Mouse (Mus musculus) olfactory bulb, adult 2 months (tissue): Measurements from ENCODE around the gene Fam120a. TPM values are rescaled to one million over a fixed set of nuclear protein-coding genes. Genes with fewer than 3 reads are reported as not detected.

ENCODE experiments used
- H3K27ac ChIP-seq: fragments of 200-500 bp; 2 replicates; pipeline ENCODE4 v1.5.1; 2012; ENCODE audit warnings: low read depth, low read length; ENCODE audit not compliant: insufficient read depth
- H3K4me1 ChIP-seq: fragments of 200-500 bp; 2 replicates; pipeline ENCODE4 v1.6.1; 2012; ENCODE audit warnings: low read length; ENCODE audit not compliant: control insufficient read depth, insufficient read depth
- H3K4me3 ChIP-seq: fragments of 200-500 bp; 2 replicates; pipeline ENCODE4 v1.5.1; 2012; ENCODE audit warnings: mild to moderate bottlenecking, low read depth, low read length, moderate library complexity; ENCODE audit not compliant: insufficient read depth
- CTCF ChIP-seq: fragments of 200-500 bp; IDR thresholded peaks from 2 replicates; pipeline ENCODE4 v1.5.1; 2012; ENCODE audit warnings: low read depth, mild to moderate bottlenecking, low read length, moderate library complexity; ENCODE audit not compliant: insufficient read depth
- POLR2A ChIP-seq: fragments of 200-500 bp; IDR thresholded peaks from 2 replicates; pipeline ENCODE4 v1.6.1; 2012; ENCODE audit warnings: mild to moderate bottlenecking, low read depth, low read length, moderate library complexity; ENCODE audit not compliant: insufficient read depth
- WGBS: fragments of 180-500 bp; shearing (Covaris S2); methylation state at CpG from one replicate; pipeline ENCODE4 v1.1.7; 2018; 5-methylcytosine and 5-hydroxymethylcytosine counted together
- polyA plus RNA-seq: library from polyadenylated mRNA; stranded (reverse); fragments of >200 nt; gene quantifications from 2 replicates; pipeline ENCODE4 v1.2.4, GENCODE M21; 2012; ENCODE audit warnings: low replicate concordance; ENCODE audit not compliant: missing spikeins, insufficient read depth, insufficient read length

The Fam120a gene
- polyA plus RNA-seq, 1 experiment, result 79.3 TPM

- H3K4me1 ChIP-seq, result peaks cover 18% of the 10 kb centered on the region
Observed at GRCm38 (mm10) chr13:48830528-48831250, 137.1 kb downstream of the Fam120a start.

GRCm38 (mm10) chr13:48829780-48830179 lies 138.0 kb downstream of the Fam120a start:
- TF ChIP-seq POLR2A (no peak), CTCF (no peak)

More at GRCm38 (mm10) chr13:48830528-48831250, 137.1 kb downstream of the Fam120a start:
- H3K4me3 ChIP-seq, result no peak overlapping the region
- 48% methylated on average over 14 of the region's 14 CpGs for WGBS
- TF ChIP-seq POLR2A (no peak), CTCF (no peak)
- no peak overlapping the region for H3K27ac ChIP-seq

More at GRCm38 (mm10) chr13:48829780-48830179, 138.0 kb downstream of the Fam120a start:
- Histone ChIP-seq H3K4me3 (no peak overlapping the region), H3K4me1 (peaks cover 10% of the 10 kb centered on the region; the same call in 1 of the 2 replicates), H3K27ac (no peak overlapping the region)
- WGBS, result 87% methylated on average over 4 of the region's 4 CpGs

Other genes starting within 250 kb of the Fam120a start
- 83.3 TPM in 1 of 2 replicates, not detected in the other for gene Phf2, start 96.9 kb downstream of the Fam120a start, polyA plus RNA-seq
- not detected in 2 replicates for gene Wnk2, start 180.0 kb upstream of the Fam120a start, polyA plus RNA-seq
- gene Ninj1, start 219.5 kb upstream of the Fam120a start, polyA plus RNA-seq, result not detected in 2 replicates
- gene Card19, start 248.0 kb upstream of the Fam120a start, polyA plus RNA-seq, result not detected in 2 replicates